Mouse (Mus musculus): ENCODE measurements around the gene Sertm1. TPM values are rescaled to one million over a fixed set of nuclear protein-coding genes. Genes with fewer than 3 reads are reported as not detected.

The Sertm1 gene
- not detected in 2 replicates for polyA plus RNA-seq (2012; rRNA removed)

- 7% methylated on average over 38 of the region's 38 CpGs for WGBS
- no peak within 1 kb of the TSS for H3K27ac ChIP-seq (ENCODE audit: insufficient read depth, low read length)
- DNase-seq (ENCODE audit: low read depth in 1 of 2, low spot score in 2 of 2): no peak
- no peaks in the 10 kb centered on the region for H3K27me3 ChIP-seq (ENCODE audit: control insufficient read depth, insufficient read depth, low read length)
- H3K36me3 ChIP-seq (ENCODE audit: control insufficient read depth, insufficient read depth, low read length): no peaks in the 10 kb centered on the region
- H3K4me1 ChIP-seq (ENCODE audit: control insufficient read depth, insufficient read depth, insufficient read length): no peaks in the 10 kb centered on the region
- TF ChIP-seq POLR2A (IDR thresholded peaks at IDR 0.05; ENCODE audit: low read depth, low read length): no peak
- TF ChIP-seq CTCF (IDR thresholded peaks at IDR 0.05; ENCODE audit: extremely low read depth, insufficient read depth, insufficient read length, insufficient replicate concordance): no peak
- no peak within 1 kb of the TSS for H3K4me3 ChIP-seq (ENCODE audit: extremely low read depth, insufficient read depth, insufficient read length)
These were observed at the start of gene Sertm1 for GRCm38 (mm10) chr3:54915643-54916071. TSS of gene Sertm1 (minus strand) at chr3:54915887.

GRCm38 (mm10) chr3:54964948-54965506 lies 49.3 kb upstream of the Sertm1 start:
- Histone ChIP-seq H3K36me3 (ENCODE audit: control insufficient read depth, insufficient read depth, low read length) (no peaks in the 10 kb centered on the region), H3K27ac (ENCODE audit: insufficient read depth, low read length) (no peak overlapping the region), H3K27me3 (ENCODE audit: control insufficient read depth, insufficient read depth, low read length) (no peaks in the 10 kb centered on the region), H3K4me3 (ENCODE audit: extremely low read depth, insufficient read depth, insufficient read length) (no peak overlapping the region), H3K4me1 (ENCODE audit: control insufficient read depth, insufficient read depth, insufficient read length) (no peaks in the 10 kb centered on the region)
- no peak for DNase-seq (ENCODE audit: low read depth in 1 of 2, low spot score in 2 of 2)
- no peak for TF ChIP-seq POLR2A (IDR thresholded peaks at IDR 0.05; ENCODE audit: low read depth, low read length)
- no peak for TF ChIP-seq CTCF (IDR thresholded peaks at IDR 0.05; ENCODE audit: extremely low read depth, insufficient read depth, insufficient read length, insufficient replicate concordance)
- WGBS: 81% methylated on average over 3 of the region's 3 CpGs

- WGBS: 73% methylated on average over 6 of the region's 6 CpGs
- Histone ChIP-seq H3K27me3 (ENCODE audit: control insufficient read depth, insufficient read depth, low read length) (no peaks in the 10 kb centered on the region), H3K36me3 (ENCODE audit: control insufficient read depth, insufficient read depth, low read length) (no peaks in the 10 kb centered on the region), H3K27ac (ENCODE audit: insufficient read depth, low read length) (no peak overlapping the region), H3K4me3 (ENCODE audit: extremely low read depth, insufficient read depth, insufficient read length) (no peak overlapping the region), H3K4me1 (ENCODE audit: control insufficient read depth, insufficient read depth, insufficient read length) (no peaks in the 10 kb centered on the region)
- no peak for TF ChIP-seq CTCF (IDR thresholded peaks at IDR 0.05; ENCODE audit: extremely low read depth, insufficient read depth, insufficient read length, insufficient replicate concordance)
- TF ChIP-seq POLR2A (IDR thresholded peaks at IDR 0.05; ENCODE audit: low read depth, low read length): no peak
- DNase-seq (ENCODE audit: low read depth in 1 of 2, low spot score in 2 of 2): no peak
These were observed 27.6 kb upstream of the Sertm1 start for GRCm38 (mm10) chr3:54943067-54943810.

GRCm38 (mm10) chr3:54934535-54934934 lies 18.8 kb upstream of the Sertm1 start:
- Histone ChIP-seq H3K27ac (ENCODE audit: insufficient read depth, low read length) (no peak overlapping the region), H3K4me1 (ENCODE audit: control insufficient read depth, insufficient read depth, insufficient read length) (no peaks in the 10 kb centered on the region), H3K27me3 (ENCODE audit: control insufficient read depth, insufficient read depth, low read length) (no peaks in the 10 kb centered on the region), H3K4me3 (ENCODE audit: extremely low read depth, insufficient read depth, insufficient read length) (no peak overlapping the region), H3K36me3 (ENCODE audit: control insufficient read depth, insufficient read depth, low read length) (no peaks in the 10 kb centered on the region)
- TF ChIP-seq POLR2A (IDR thresholded peaks at IDR 0.05; ENCODE audit: low read depth, low read length) (no peak), CTCF (IDR thresholded peaks at IDR 0.05; ENCODE audit: extremely low read depth, insufficient read depth, insufficient read length, insufficient replicate concordance) (no peak)
- no peak for DNase-seq (ENCODE audit: low read depth in 1 of 2, low spot score in 2 of 2)
- 72% methylated on average over 4 of the region's 4 CpGs for WGBS

GRCm38 (mm10) chr3:54932599-54932998 lies 16.9 kb upstream of the Sertm1 start:
- Histone ChIP-seq H3K36me3 (ENCODE audit: control insufficient read depth, insufficient read depth, low read length) (no peaks in the 10 kb centered on the region), H3K4me3 (ENCODE audit: extremely low read depth, insufficient read depth, insufficient read length) (no peak overlapping the region), H3K27me3 (ENCODE audit: control insufficient read depth, insufficient read depth, low read length) (no peaks in the 10 kb centered on the region), H3K27ac (ENCODE audit: insufficient read depth, low read length) (no peak overlapping the region), H3K4me1 (ENCODE audit: control insufficient read depth, insufficient read depth, insufficient read length) (no peaks in the 10 kb centered on the region)
- WGBS: 83% methylated on average over 4 of the region's 4 CpGs
- DNase-seq (ENCODE audit: low read depth in 1 of 2, low spot score in 2 of 2): no peak
- TF ChIP-seq CTCF (IDR thresholded peaks at IDR 0.05; ENCODE audit: extremely low read depth, insufficient read depth, insufficient read length, insufficient replicate concordance) (no peak), POLR2A (IDR thresholded peaks at IDR 0.05; ENCODE audit: low read depth, low read length) (no peak)

- Histone ChIP-seq H3K27me3 (ENCODE audit: control insufficient read depth, insufficient read depth, low read length) (no peaks in the 10 kb centered on the region), H3K4me3 (ENCODE audit: extremely low read depth, insufficient read depth, insufficient read length) (no peak overlapping the region), H3K36me3 (ENCODE audit: control insufficient read depth, insufficient read depth, low read length) (no peaks in the 10 kb centered on the region), H3K4me1 (ENCODE audit: control insufficient read depth, insufficient read depth, insufficient read length) (no peaks in the 10 kb centered on the region), H3K27ac (ENCODE audit: insufficient read depth, low read length) (no peak overlapping the region)
- TF ChIP-seq POLR2A (IDR thresholded peaks at IDR 0.05; ENCODE audit: low read depth, low read length): no peak
- TF ChIP-seq CTCF (IDR thresholded peaks at IDR 0.05; ENCODE audit: extremely low read depth, insufficient read depth, insufficient read length, insufficient replicate concordance): no peak
- WGBS: 65% methylated on average over 3 of the region's 3 CpGs
- no peak for DNase-seq (ENCODE audit: low read depth in 1 of 2, low spot score in 2 of 2)
These were observed 4.7 kb upstream of the Sertm1 start for GRCm38 (mm10) chr3:54920425-54920824.
